Mouse (Mus musculus) embryonic facial prominence, embryonic 15.5 days (tissue): ENCODE results near the gene Calm1. TPM values are rescaled to one million over a fixed set of nuclear protein-coding genes. Genes with fewer than 3 reads are reported as not detected.

Experiments
- ATAC-seq: fragments of 200-750 bp; cut with Nextera tagmentation; 2 replicates; pipeline ENCODE4 v1.8.0; 2017; ENCODE audit warnings: low read depth, moderate TSS enrichment; ENCODE audit not compliant: insufficient number of reproducible peaks, low FRiP score, low TSS enrichment
- H3K27ac ChIP-seq: fragments of 300-500 bp; sonication (generic); replicated peaks from 2 replicates; pipeline ENCODE4 v1.5.1; 2015; ENCODE audit warnings: mild to moderate bottlenecking, inconsistent platforms
- H3K27me3 ChIP-seq: fragments of 300-500 bp; sonication (generic); 2 replicates; pipeline ENCODE4 v1.6.1; 2015; ENCODE audit warnings: inconsistent platforms
- H3K36me3 ChIP-seq: fragments of 300-500 bp; sonication (generic); 2 replicates; pipeline ENCODE4 v1.6.1; 2015; ENCODE audit warnings: mild to moderate bottlenecking, inconsistent platforms
- H3K4me1 ChIP-seq: fragments of 300-500 bp; sonication (generic); 2 replicates; pipeline ENCODE4 v1.6.1; 2015; ENCODE audit warnings: inconsistent platforms
- H3K4me2 ChIP-seq: fragments of 300-500 bp; sonication (generic); replicated peaks from 2 replicates; pipeline ENCODE4 v1.6.1; 2015; ENCODE audit warnings: mild to moderate bottlenecking, inconsistent platforms
- H3K4me3 ChIP-seq: fragments of 300-500 bp; sonication (generic); replicated peaks from 2 replicates; pipeline ENCODE4 v1.5.1; 2015; ENCODE audit warnings: mild to moderate bottlenecking, inconsistent platforms
- H3K9ac ChIP-seq: fragments of 300-500 bp; sonication (generic); 2 replicates; pipeline ENCODE4 v1.6.1; 2015; ENCODE audit warnings: inconsistent platforms
- H3K9me3 ChIP-seq: fragments of 300-500 bp; sonication (generic); replicated peaks from 2 replicates; pipeline ENCODE4 v1.6.1; 2016; ENCODE audit warnings: inconsistent platforms
- WGBS: fragments of 180-500 bp; shearing (Covaris S2); methylation state at CpG from one replicate; pipeline ENCODE4 v1.1.7; 2015; 5-methylcytosine and 5-hydroxymethylcytosine counted together
- polyA plus RNA-seq: library from polyadenylated mRNA; unstranded; fragments of >200 nt; fragmentation: Nextera tagmentation; extraction: Ambion mirVana; gene quantifications from 2 replicates; pipeline ENCODE4 v1.2.1, GENCODE M21; 2015

Calm1 gene
- polyA plus RNA-seq, 1 experiment from 2014 or later: 1,471 TPM

GRCm38 (mm10) chr12:100196786-100197185 is 2.4 kb upstream of the Calm1 start:
- no peak for ATAC-seq
- peaks cover 7% of the 10 kb centered on the region for H3K4me1 ChIP-seq
- no peaks in the 10 kb centered on the region for H3K9me3 ChIP-seq
- 37% methylated on average over 7 of the region's 7 CpGs for WGBS
- no peaks in the 10 kb centered on the region for H3K27me3 ChIP-seq
- no peak overlapping the region for H3K27ac ChIP-seq
- H3K9ac ChIP-seq: no peak overlapping the region
- H3K36me3 ChIP-seq: no peaks in the 10 kb centered on the region
- H3K4me2 ChIP-seq: no peak overlapping the region
- H3K4me3 ChIP-seq: no peak overlapping the region

- H3K4me3 ChIP-seq: peak overlapping the region; percentile 95
- H3K4me1 ChIP-seq: peaks cover 27% of the 10 kb centered on the region
- peak; percentile 79 for ATAC-seq
- WGBS: under 1% methylated on average over 76 of the region's 86 CpGs
- no peaks in the 10 kb centered on the region for H3K9me3 ChIP-seq
- peak overlapping the region; percentile 91 for H3K9ac ChIP-seq
- peaks cover 19% of the 10 kb centered on the region for H3K36me3 ChIP-seq
- H3K27me3 ChIP-seq: no peaks in the 10 kb centered on the region
- H3K4me2 ChIP-seq: peak overlapping the region; percentile 86
- peak overlapping the region; percentile 92 for H3K27ac ChIP-seq
Measured at GRCm38 (mm10) chr12:100199891-100200644, 833 bp downstream of the Calm1 start.

DNA sequence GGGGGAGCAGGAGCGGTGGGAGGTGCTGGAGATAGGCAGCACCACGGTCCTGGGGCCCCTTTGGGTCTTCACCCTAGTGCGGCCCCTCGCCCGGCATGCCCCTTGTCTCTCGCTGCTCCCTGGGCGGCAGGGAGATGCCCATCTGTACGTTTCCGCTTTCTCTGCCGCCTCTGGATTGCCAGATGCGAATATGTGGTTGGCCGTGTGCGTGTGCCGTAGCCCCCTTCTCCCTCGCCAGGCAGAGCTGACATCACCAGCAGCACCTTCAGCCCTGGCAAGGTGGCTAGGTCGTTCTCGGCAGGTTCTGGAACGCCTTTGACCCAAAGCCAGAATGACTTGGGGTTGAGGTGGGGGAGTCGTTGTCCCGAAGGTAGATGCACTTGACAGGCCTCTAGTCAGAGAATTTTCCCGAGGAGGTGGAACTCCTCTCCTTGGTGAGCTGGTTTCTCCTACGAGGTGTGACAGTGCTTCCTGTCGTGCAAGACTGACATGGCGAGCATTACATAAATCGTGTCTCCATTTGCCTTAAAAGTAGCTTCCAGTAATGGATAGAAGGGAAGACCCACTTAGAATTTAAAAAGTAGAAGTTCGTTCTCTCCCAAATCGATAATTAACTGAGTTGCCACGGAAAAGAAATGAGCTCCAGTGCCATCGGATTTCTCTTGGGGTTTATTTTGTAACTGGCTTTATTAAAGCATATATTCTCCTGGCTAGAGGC is 1.6 kb downstream of the Calm1 start:
- H3K4me3 ChIP-seq: peak overlapping the region; percentile 95
- H3K9ac ChIP-seq: peak overlapping the region; percentile 91
- H3K9me3 ChIP-seq: no peaks in the 10 kb centered on the region
- H3K27me3 ChIP-seq: no peaks in the 10 kb centered on the region
- H3K27ac ChIP-seq: peak overlapping the region; percentile 92
- H3K4me2 ChIP-seq: peak overlapping the region; percentile 86
- H3K36me3 ChIP-seq: peaks cover 26% of the 10 kb centered on the region
- 6% methylated on average over 29 of the region's 29 CpGs for WGBS
- peak; percentile 2; the same call in 1 of the 2 replicates for ATAC-seq
- H3K4me1 ChIP-seq: peaks cover 27% of the 10 kb centered on the region

DNA sequence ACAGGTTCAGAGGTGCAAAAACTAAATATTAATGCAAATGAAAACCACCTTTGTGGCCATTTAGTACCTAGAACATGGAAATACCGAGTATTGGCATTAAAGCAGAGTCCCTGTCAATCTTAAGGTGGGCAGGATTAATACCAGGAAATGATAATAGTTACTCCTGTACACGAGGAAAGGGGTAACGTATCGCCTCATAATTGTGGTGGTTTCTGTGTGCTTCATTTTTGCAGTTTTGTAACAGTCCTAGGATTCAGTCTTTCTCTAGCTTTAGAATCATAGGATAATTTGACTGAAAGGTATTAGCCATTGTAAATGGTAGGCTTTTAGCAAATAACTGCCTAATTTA is 2.1 kb downstream of the Calm1 start:
- H3K4me1 ChIP-seq: peaks cover 27% of the 10 kb centered on the region
- ATAC-seq: no peak
- peak overlapping the region; percentile 91; the same call in 1 of the 2 replicates for H3K9ac ChIP-seq
- H3K27ac ChIP-seq: peak overlapping the region; percentile 92; the same call in 1 of the 2 replicates
- H3K9me3 ChIP-seq: no peaks in the 10 kb centered on the region
- H3K4me2 ChIP-seq: peak overlapping the region; percentile 86
- H3K27me3 ChIP-seq: no peaks in the 10 kb centered on the region
- H3K4me3 ChIP-seq: peak overlapping the region; percentile 95
- H3K36me3 ChIP-seq: peaks cover 32% of the 10 kb centered on the region
- 30% methylated on average over 4 of the region's 4 CpGs for WGBS

- no peaks in the 10 kb centered on the region for H3K27me3 ChIP-seq
- WGBS: 1% methylated on average over 13 of the region's 13 CpGs
- no peak overlapping the region for H3K27ac ChIP-seq
- peak overlapping the region; percentile 86 for H3K4me2 ChIP-seq
- H3K9me3 ChIP-seq: no peaks in the 10 kb centered on the region
- peak overlapping the region; percentile 95 for H3K4me3 ChIP-seq
- H3K4me1 ChIP-seq: peaks cover 27% of the 10 kb centered on the region
- H3K36me3 ChIP-seq: peaks cover 37% of the 10 kb centered on the region
- ATAC-seq: no peak
- no peak overlapping the region for H3K9ac ChIP-seq
Measured at GRCm38 (mm10) chr12:100201838-100202237, 2.6 kb downstream of the Calm1 start.

DNA sequence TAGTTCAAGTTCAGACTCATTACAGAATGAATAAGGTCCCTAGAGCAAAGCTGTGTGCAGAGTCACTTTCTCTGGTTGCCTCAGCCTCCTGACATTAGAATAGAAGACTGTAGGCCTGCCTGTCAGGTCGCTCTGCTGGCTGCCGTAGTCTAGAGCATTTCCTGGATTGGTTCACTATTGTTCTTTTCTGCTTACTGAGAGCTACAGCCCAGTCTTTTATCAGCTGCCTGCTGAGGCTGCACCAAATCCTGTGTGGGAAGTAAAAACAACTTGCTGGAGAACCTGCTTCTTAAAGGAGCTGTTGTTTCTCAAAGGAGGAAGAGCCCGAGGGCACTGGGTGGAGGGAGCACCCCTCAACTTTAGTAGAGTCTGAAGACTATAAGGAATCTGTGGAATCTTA is 4.5 kb downstream of the Calm1 start:
- no peak overlapping the region for H3K9ac ChIP-seq
- peaks cover 56% of the 10 kb centered on the region for H3K36me3 ChIP-seq
- 24% methylated on average over 3 of the region's 3 CpGs for WGBS
- H3K4me3 ChIP-seq: no peak overlapping the region
- ATAC-seq: no peak
- no peaks in the 10 kb centered on the region for H3K9me3 ChIP-seq
- no peaks in the 10 kb centered on the region for H3K27me3 ChIP-seq
- H3K27ac ChIP-seq: no peak overlapping the region
- no peak overlapping the region for H3K4me2 ChIP-seq
- H3K4me1 ChIP-seq: peaks cover 27% of the 10 kb centered on the region

DNA sequence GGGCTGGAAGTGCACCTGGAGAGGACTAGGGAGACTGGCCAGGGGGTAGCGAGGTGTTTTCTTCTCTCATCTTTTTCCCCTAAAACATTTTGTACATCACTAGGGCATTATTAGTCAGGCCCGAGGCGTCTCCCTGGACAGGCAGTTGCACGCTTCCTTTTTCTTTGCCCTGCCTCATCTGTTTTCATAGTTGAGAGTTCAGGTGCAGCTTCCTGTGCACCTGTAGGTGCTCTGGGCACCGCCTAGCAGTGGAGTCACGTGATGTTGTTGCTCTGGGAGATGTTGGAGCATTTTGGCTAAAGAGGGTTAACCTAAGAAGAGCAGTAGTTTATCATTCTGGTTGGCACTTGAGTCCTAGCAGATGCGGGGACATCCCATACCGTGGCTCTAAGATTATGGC is 5.9 kb downstream of the Calm1 start:
- no peaks in the 10 kb centered on the region for H3K27me3 ChIP-seq
- peaks cover 29% of the 10 kb centered on the region for H3K4me1 ChIP-seq
- no peak overlapping the region for H3K27ac ChIP-seq
- no peak for ATAC-seq
- H3K4me3 ChIP-seq: no peak overlapping the region
- no peaks in the 10 kb centered on the region for H3K9me3 ChIP-seq
- 90% methylated on average over 8 of the region's 8 CpGs for WGBS
- no peak overlapping the region for H3K4me2 ChIP-seq
- H3K36me3 ChIP-seq: peaks cover 68% of the 10 kb centered on the region
- H3K9ac ChIP-seq: no peak overlapping the region

DNA sequence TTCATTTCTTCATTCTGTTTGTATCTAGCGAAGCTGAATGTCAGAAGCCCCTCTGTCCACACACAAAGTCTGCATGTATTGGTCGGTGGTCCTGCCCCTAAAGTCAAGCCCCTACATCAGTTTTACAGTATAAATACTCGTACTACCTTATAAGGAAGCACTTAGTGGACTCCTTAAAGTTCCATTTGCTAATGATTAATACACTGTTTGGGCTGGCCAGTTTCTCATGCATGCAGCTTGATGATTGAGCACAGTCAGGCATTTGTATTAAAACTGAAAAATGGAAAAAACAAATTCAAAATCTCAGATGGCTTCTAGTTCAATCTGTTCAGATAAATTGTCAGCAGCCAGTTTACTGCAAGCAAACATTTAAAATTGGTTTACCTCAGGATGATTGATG is 7.3 kb downstream of the Calm1 start:
- 86% methylated on average over 3 of the region's 3 CpGs for WGBS

DNA sequence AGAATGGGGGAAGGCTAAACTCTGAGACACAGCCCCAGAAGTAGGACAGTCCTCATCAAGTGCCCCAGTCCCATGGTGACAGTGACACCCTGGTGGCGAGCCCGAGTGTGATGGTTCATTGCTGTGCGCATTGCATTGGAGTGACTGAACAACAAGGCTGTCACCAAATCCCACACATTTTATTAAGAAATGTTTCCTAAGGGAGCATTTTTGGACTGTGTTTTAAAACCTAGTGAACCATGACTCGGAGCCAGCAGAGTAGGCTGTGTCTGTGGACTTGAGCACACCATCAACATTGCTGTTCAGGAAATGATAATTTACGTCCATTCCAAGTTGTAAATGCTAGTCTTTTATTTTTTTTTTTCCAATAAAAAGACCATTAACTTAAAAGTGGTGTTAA is 7.7 kb downstream of the Calm1 start:
- H3K9ac ChIP-seq: no peak overlapping the region
- no peak overlapping the region for H3K4me2 ChIP-seq
- no peaks in the 10 kb centered on the region for H3K9me3 ChIP-seq
- H3K27ac ChIP-seq: no peak overlapping the region
- no peaks in the 10 kb centered on the region for H3K27me3 ChIP-seq
- H3K36me3 ChIP-seq: peaks cover 68% of the 10 kb centered on the region
- peaks cover 37% of the 10 kb centered on the region for H3K4me1 ChIP-seq
- ATAC-seq: no peak
- WGBS: 89% methylated on average over 5 of the region's 5 CpGs
- no peak overlapping the region for H3K4me3 ChIP-seq

More for the DNA sequence above, 7.3 kb downstream of the Calm1 start:
- H3K4me1 ChIP-seq: peaks cover 38% of the 10 kb centered on the region
- ATAC-seq: no peak
- H3K27me3 ChIP-seq: no peaks in the 10 kb centered on the region
- H3K4me2 ChIP-seq: no peak overlapping the region
- H3K27ac ChIP-seq: no peak overlapping the region
- peaks cover 68% of the 10 kb centered on the region for H3K36me3 ChIP-seq
- H3K9ac ChIP-seq: no peak overlapping the region
- no peaks in the 10 kb centered on the region for H3K9me3 ChIP-seq
- no peak overlapping the region for H3K4me3 ChIP-seq

DNA sequence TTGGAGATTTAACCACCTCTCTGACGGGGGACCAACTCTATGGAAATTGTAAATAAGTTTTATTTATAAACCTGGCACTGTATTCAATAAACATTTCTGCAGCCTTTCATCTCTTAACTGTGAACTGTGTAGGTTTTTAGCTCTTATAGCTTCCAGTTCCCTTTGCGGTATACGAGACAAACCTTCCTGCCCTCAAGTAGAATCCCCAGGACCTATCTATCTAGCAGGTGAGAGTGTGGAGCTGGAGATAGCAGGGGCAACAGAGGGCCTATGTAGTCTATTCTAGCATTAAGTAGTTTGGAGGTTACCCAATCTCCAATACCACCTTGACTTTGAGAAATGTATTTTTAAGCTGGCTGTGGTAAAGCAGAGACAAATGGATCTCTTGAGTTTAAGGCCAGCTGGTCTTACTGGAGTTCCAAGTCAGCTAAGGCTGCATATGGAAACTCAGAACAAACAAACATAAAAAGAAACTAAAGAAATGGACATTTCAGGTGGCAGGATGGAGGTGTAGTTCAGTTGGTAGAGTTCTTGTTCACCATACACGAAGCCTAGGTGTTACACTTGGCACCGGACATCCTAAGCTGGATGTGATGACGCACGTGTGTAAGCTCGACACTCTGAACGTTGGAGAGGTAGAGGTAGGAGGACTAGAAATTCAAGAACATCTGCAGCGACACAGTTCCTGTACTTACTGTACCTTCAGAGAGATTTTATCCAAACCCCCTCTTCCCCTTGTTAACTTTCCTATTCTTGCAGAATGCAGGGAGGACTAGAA is 10.7 kb downstream of the Calm1 start:
- WGBS: 74% methylated on average over 10 of the region's 10 CpGs
- ATAC-seq: no peak
- no peak overlapping the region for H3K4me2 ChIP-seq
- peaks cover 51% of the 10 kb centered on the region for H3K36me3 ChIP-seq
- H3K9ac ChIP-seq: no peak overlapping the region
- H3K4me3 ChIP-seq: no peak overlapping the region
- H3K27ac ChIP-seq: peak overlapping the region; percentile 79
- H3K4me1 ChIP-seq: peaks cover 24% of the 10 kb centered on the region
- no peaks in the 10 kb centered on the region for H3K27me3 ChIP-seq
- H3K9me3 ChIP-seq: no peaks in the 10 kb centered on the region

GRCm38 (mm10) chr12:100210973-100211372 is 11.7 kb downstream of the Calm1 start:
- H3K27me3 ChIP-seq: no peaks in the 10 kb centered on the region
- peaks cover 24% of the 10 kb centered on the region for H3K4me1 ChIP-seq
- H3K9me3 ChIP-seq: no peaks in the 10 kb centered on the region
- H3K27ac ChIP-seq: peak overlapping the region; percentile 79
- peak; percentile 80 for ATAC-seq
- no peak overlapping the region for H3K4me3 ChIP-seq
- no peak overlapping the region for H3K9ac ChIP-seq
- peaks cover 40% of the 10 kb centered on the region for H3K36me3 ChIP-seq
- no peak overlapping the region for H3K4me2 ChIP-seq
- 23% methylated on average over 5 of the region's 5 CpGs for WGBS
